Comparison of ENCODE assay signal across 8 mouse cellular contexts in the genomic region with DNA sequence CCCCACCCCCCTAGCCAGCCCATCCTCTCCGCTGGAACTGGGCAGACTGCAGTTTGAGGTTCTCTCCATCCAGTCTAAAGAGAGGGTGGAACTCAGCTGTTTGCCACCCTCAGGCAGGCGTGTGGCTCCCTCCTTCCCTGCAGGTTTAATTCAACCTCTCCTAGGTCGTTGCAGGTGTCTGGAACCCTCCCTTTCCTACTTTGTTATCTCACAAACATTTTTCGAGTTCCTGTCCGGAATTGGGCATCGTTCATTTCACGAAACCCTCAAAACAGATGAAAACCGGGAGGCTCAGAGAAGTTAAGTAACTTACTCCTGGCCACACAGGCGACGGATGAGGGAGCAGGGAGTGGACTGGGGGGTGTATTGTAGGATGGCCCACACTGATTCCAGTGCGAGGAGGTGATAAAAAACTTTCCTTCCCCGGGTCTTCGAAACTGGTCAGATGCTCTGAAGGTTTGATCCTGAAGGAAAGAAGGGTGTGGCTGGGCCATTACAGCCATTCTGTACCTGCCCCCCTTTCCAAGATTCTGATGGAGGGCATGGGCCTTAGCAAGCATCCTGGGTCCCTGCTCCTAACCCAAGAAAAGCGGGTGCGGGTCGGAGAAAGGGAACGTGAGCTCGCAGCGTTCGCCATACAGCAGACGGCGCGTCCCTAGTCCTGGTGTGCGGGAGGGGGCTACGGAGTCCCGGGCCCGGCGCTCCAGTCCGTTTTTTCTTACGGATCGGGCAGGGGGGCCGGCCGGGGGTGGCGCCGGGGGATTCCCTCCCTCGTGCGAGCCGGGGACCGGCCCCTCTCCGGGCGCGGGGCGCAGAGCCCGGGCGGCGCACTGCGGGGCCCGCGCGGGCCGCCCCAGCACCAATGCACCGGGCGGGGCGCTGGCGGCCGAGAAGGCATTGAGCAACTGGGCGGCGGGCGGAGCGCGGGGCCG. TPM values are rescaled to one million over a fixed set of nuclear protein-coding genes. Genes with fewer than 3 reads are reported as not detected.
DNase-seq lines count a peak whose midpoint lies in the region; ATAC-seq and TF ChIP-seq lines count a peak whose summit lies in the region.

Gene Rspo1, plus strand, starts transcription at position 760 of the 932 bp plus-strand sequence.

- intact Hi-C loops in heart, postnatal 10 days (cut with DNase I) = no loop called here

- peak; percentile 21; the same call in 1 of the 2 replicates for ATAC-seq in granulocyte monocyte progenitor cell, adult 5-6 weeks (replicated peaks; ENCODE audit: poor library complexity, severe bottlenecking)
- no peak for ATAC-seq in limb, embryonic 12.5 days (ENCODE audit: insufficient number of reproducible peaks, insufficient read depth, low FRiP score, low TSS enrichment, low read depth)
- no peak for ATAC-seq in midbrain, postnatal 0 days (ENCODE audit: low FRiP score)
- ATAC-seq in activated CD4-positive, CD25-positive, alpha-beta regulatory T cell, adult 4 months = no peak

- DNase-seq in heart, adult 18-20 months = peak; percentile 29 to 37
- no peak for DNase-seq in heart, postnatal 10 days
- peak; percentile 59 for DNase-seq in R1 (ENCODE audit: low read depth, low spot score)
- DNase-seq in midbrain, postnatal 0 days (ENCODE audit: low spot score) = no peak
- no peak for DNase-seq in thymus, postnatal 10 days (ENCODE audit: low spot score in 2 of 2)

- H3K4me3 ChIP-seq in limb, embryonic 12.5 days (replicated peaks) = peak within 1 kb of the TSS; percentile 45
- peak within 1 kb of the TSS; percentile 30 for H3K4me3 ChIP-seq in midbrain, postnatal 0 days (ENCODE audit: low read depth, low read length)

- H3K27ac ChIP-seq in limb, embryonic 12.5 days = no peak within 1 kb of the TSS
- H3K27ac ChIP-seq in midbrain, postnatal 0 days (ENCODE audit: low read depth, low read length) = no peak within 1 kb of the TSS

- 1% methylated on average over 47 of the region's 62 CpGs for WGBS in limb, embryonic 12.5 days
- WGBS in midbrain, postnatal 0 days = 3% methylated on average over 48 of the region's 62 CpGs

- peaks cover 51% of the 10 kb centered on the region for H3K4me1 ChIP-seq in limb, embryonic 12.5 days (replicated peaks)
- H3K4me1 ChIP-seq in midbrain, postnatal 0 days (ENCODE audit: insufficient read depth, low read length) = no peaks in the 10 kb centered on the region

- no peak for TF ChIP-seq CTCF in midbrain, postnatal 0 days (IDR thresholded peaks at IDR 0.05)

- peak within 1 kb of the TSS; percentile 53 for H3K9ac ChIP-seq in limb, embryonic 12.5 days (replicated peaks)
- no peak within 1 kb of the TSS for H3K9ac ChIP-seq in midbrain, postnatal 0 days (replicated peaks; ENCODE audit: low read length, poor library complexity, severe bottlenecking)

- H3K9me3 ChIP-seq in limb, embryonic 12.5 days = no peaks in the 10 kb centered on the region
- no peaks in the 10 kb centered on the region for H3K9me3 ChIP-seq in midbrain, postnatal 0 days (ENCODE audit: low read length)

- H3K27me3 ChIP-seq in limb, embryonic 12.5 days = peaks cover 100% of the 10 kb centered on the region
- peaks cover 62% of the 10 kb centered on the region for H3K27me3 ChIP-seq in midbrain, postnatal 0 days (ENCODE audit: insufficient read depth, low read length)

- no peaks in the 10 kb centered on the region for H3K36me3 ChIP-seq in limb, embryonic 12.5 days
- H3K36me3 ChIP-seq in midbrain, postnatal 0 days (ENCODE audit: insufficient read depth, low read length) = no peaks in the 10 kb centered on the region

- peak within 1 kb of the TSS; percentile 60 for H3K4me2 ChIP-seq in limb, embryonic 12.5 days
- peak within 1 kb of the TSS; percentile 49 for H3K4me2 ChIP-seq in midbrain, postnatal 0 days (ENCODE audit: low read depth, low read length, poor library complexity, severe bottlenecking)

RNA-seq across cellular contexts. Expression of gene Rspo1, which starts in this region (rescaled TPM):
- 1 to 10 TPM; 3.1 to 4.3 TPM for total RNA-seq in heart, adult 18-20 months (2021)
- 1 to 10 TPM; 3.4 to 5.6 TPM for total RNA-seq in heart, postnatal 10 days (2021)
- total RNA-seq in granulocyte monocyte progenitor cell, adult 5-6 weeks (2014; fragmentation: Nextera tagmentation) = 4.0 TPM in 1 of 2 replicates, not detected in the other
- 0.86 and 1.2 TPM in 2 replicates for total RNA-seq in granulocyte monocyte progenitor cell, adult 5-6 weeks (2017)
- 1.7 and 3.5 TPM in 2 replicates for polyA plus RNA-seq in limb, embryonic 12.5 days (2016; fragmentation: Nextera tagmentation; extraction: Ambion mirVana)
- 2.5 and 3.0 TPM in 2 replicates for total RNA-seq in midbrain, postnatal 0 days (2014; rRNA removed)
- polyA plus RNA-seq in midbrain, postnatal 0 days (2015; fragmentation: Nextera tagmentation; extraction: Ambion mirVana) = 1.2 and 1.8 TPM in 2 replicates
- polyA plus RNA-seq in activated CD4-positive, CD25-positive, alpha-beta regulatory T cell, adult 4 months (2017; shearing (Covaris generic)) = not detected

Comparison
In these comparisons a context has a peak if more than half of its experiments do, and no peak if none do; other contexts are left out.
1. DNase-seq: peak in heart, adult 18-20 months (2 of 2) and R1 (single experiment); none in heart, postnatal 10 days (0 of 2), midbrain, postnatal 0 days (single experiment) and thymus, postnatal 10 days (0 of 2).